Mouse (Mus musculus) layer of hippocampus, adult 9-11 months (tissue): ENCODE results near the gene Dusp1.

ENCODE experiments used
- DNase-seq: peaks from one replicate; pipeline ENCODE4 v3.0.0; 2022

The Dusp1 gene

GRCm38 (mm10) chr17:26561651-26562181 is at the start of gene Dusp1:
TSS of gene Dusp1 (minus strand) at chr17:26562128.
- no peak for DNase-seq

GRCm38 (mm10) chr17:26611328-26611727 is 49.4 kb upstream of the Dusp1 start:
- DNase-seq: no peak

GRCm38 (mm10) chr17:26609820-26610219 is 47.9 kb upstream of the Dusp1 start:
- DNase-seq: peak; percentile 77

GRCm38 (mm10) chr17:26608877-26609276 is 46.9 kb upstream of the Dusp1 start:
- no peak for DNase-seq

- no peak for DNase-seq
Observed at GRCm38 (mm10) chr17:26608348-26608747, 46.4 kb upstream of the Dusp1 start.

- DNase-seq: no peak
Observed at GRCm38 (mm10) chr17:26606516-26606915, 44.6 kb upstream of the Dusp1 start.

- DNase-seq: no peak
Observed at GRCm38 (mm10) chr17:26605636-26606035, 43.7 kb upstream of the Dusp1 start.

GRCm38 (mm10) chr17:26603311-26603710 is 41.4 kb upstream of the Dusp1 start:
- DNase-seq: no peak

GRCm38 (mm10) chr17:26602371-26602885 is 40.5 kb upstream of the Dusp1 start:
- no peak for DNase-seq

GRCm38 (mm10) chr17:26601926-26602325 is 40.0 kb upstream of the Dusp1 start:
- DNase-seq: no peak

- no peak for DNase-seq
Observed at GRCm38 (mm10) chr17:26601514-26601913, 39.6 kb upstream of the Dusp1 start.

- no peak for DNase-seq
Observed at GRCm38 (mm10) chr17:26600913-26601447, 39.1 kb upstream of the Dusp1 start.

GRCm38 (mm10) chr17:26598845-26599244 is 36.9 kb upstream of the Dusp1 start:
- no peak for DNase-seq

GRCm38 (mm10) chr17:26596856-26597481 is 35.0 kb upstream of the Dusp1 start:
- DNase-seq: no peak

GRCm38 (mm10) chr17:26596168-26596658 is 34.3 kb upstream of the Dusp1 start:
- DNase-seq: no peak

- DNase-seq: no peak
Observed at GRCm38 (mm10) chr17:26595448-26596167, 33.7 kb upstream of the Dusp1 start.

GRCm38 (mm10) chr17:26594958-26595357 is 33.0 kb upstream of the Dusp1 start:
- no peak for DNase-seq

GRCm38 (mm10) chr17:26594171-26594570 is 32.2 kb upstream of the Dusp1 start:
- DNase-seq: no peak

- DNase-seq: no peak
Observed at GRCm38 (mm10) chr17:26593199-26593598, 31.3 kb upstream of the Dusp1 start.

- DNase-seq: no peak
Observed at GRCm38 (mm10) chr17:26592510-26592909, 30.6 kb upstream of the Dusp1 start.

- no peak for DNase-seq
Observed at GRCm38 (mm10) chr17:26587961-26588487, 26.1 kb upstream of the Dusp1 start.

- DNase-seq: no peak
Observed at GRCm38 (mm10) chr17:26584558-26585136, 22.7 kb upstream of the Dusp1 start.

GRCm38 (mm10) chr17:26584063-26584462 is 22.1 kb upstream of the Dusp1 start:
- DNase-seq: no peak
